Mouse (Mus musculus): Measurements from ENCODE around the gene Olfr986. TPM values are rescaled to one million over a fixed set of nuclear protein-coding genes. Genes with fewer than 3 reads are reported as not detected.

Olfr986 gene
- total RNA-seq, 2 experiments from 2014 or later: not detected

GRCm38 (mm10) chr9:40234233-40235072 is 53.7 kb downstream of the Olfr986 start:
- DNase-seq: no peak

GRCm38 (mm10) chr9:40235220-40235619 is 54.5 kb downstream of the Olfr986 start:
- no peak for DNase-seq

Other genes starting within 250 kb of the Olfr986 start
- not detected for gene Olfr974, start 243.4 kb upstream of the Olfr986 start, total RNA-seq (2021)
- gene Olfr975, start 228.9 kb upstream of the Olfr986 start, total RNA-seq (2021): not detected
- gene Olfr976, start 219.8 kb upstream of the Olfr986 start, total RNA-seq (2021): not detected
- gene Olfr978, start 188.8 kb upstream of the Olfr986 start, total RNA-seq (2021): not detected
- gene Olfr979, start 177.5 kb upstream of the Olfr986 start, total RNA-seq (2021): not detected
- gene Olfr980, start 171.3 kb upstream of the Olfr986 start, total RNA-seq (2021): not detected
- not detected for gene Olfr981, start 159.5 kb upstream of the Olfr986 start, total RNA-seq (2021)
- gene Olfr982, start 107.1 kb upstream of the Olfr986 start, total RNA-seq (2021): not detected
- gene Olfr983, start 87.3 kb upstream of the Olfr986 start, total RNA-seq (2021): not detected
- gene Olfr984, start 66.7 kb upstream of the Olfr986 start, total RNA-seq (2021): not detected
- not detected for gene Olfr985, start 50.7 kb upstream of the Olfr986 start, total RNA-seq (2021)
- not detected for gene Tmem225, start 32.8 kb upstream of the Olfr986 start, total RNA-seq (2021)
- 1 to 10 TPM; 5.6 to 6.2 TPM for gene Zfp202, start 11.4 kb downstream of the Olfr986 start, total RNA-seq (2021)
- 1 to 10 TPM; 6.2 to 7.5 TPM for gene Scn3b, start 88.3 kb downstream of the Olfr986 start, total RNA-seq (2021)